Mouse (Mus musculus) A20 (cell line): ENCODE measurements around the gene Gm7544.
"Not testable (repeated sequence)": the region's sequence is repeated elsewhere in the genome, so short reads cannot be mapped to it uniquely, and the experiment has no call there.

ENCODE experiments used
- DNase-seq: peaks from one replicate; pipeline ENCODE4 v3.0.0-alpha.2; 2011; ENCODE audit warnings: low read depth, low spot score

The Gm7544 gene

GRCm38 (mm10) chr1:82924650-82925049 lies 31.2 kb downstream of the Gm7544 start, which contains the start of gene A030014E15Rik:
TSS of gene A030014E15Rik (plus strand) at chr1:82924917.
- no peak for DNase-seq

GRCm38 (mm10) chr1:82913434-82913833 lies 42.4 kb downstream of the Gm7544 start:
- not testable (repeated sequence) for DNase-seq

GRCm38 (mm10) chr1:82913025-82913424 lies 42.8 kb downstream of the Gm7544 start, which contains the start of gene A030005L19Rik:
TSS of gene A030005L19Rik (plus strand) at chr1:82913325.
- no peak for DNase-seq

- DNase-seq: no peak
Observed at GRCm38 (mm10) chr1:82905886-82906285, 49.9 kb downstream of the Gm7544 start.
